Mouse (Mus musculus) thymus, adult 2 months (tissue): ENCODE results near the gene Cmas. TPM values are rescaled to one million over a fixed set of nuclear protein-coding genes. Genes with fewer than 3 reads are reported as not detected.

ENCODE experiments used
- DNase-seq: peaks from one replicate; pipeline ENCODE4 v3.0.0; 2021
- H3K27ac ChIP-seq: fragments of 200-500 bp; 2 replicates; pipeline ENCODE4 v1.5.1; 2012; ENCODE audit warnings: low read length, control low read depth; ENCODE audit not compliant: control insufficient read depth, insufficient read depth
- H3K27me3 ChIP-seq: fragments of 200-500 bp; 2 replicates; pipeline ENCODE4 v1.6.1; 2012; ENCODE audit warnings: mild to moderate bottlenecking, low read length, moderate library complexity, mixed read lengths; ENCODE audit not compliant: control insufficient read depth, insufficient read depth
- H3K36me3 ChIP-seq: fragments of 200-500 bp; 2 replicates; pipeline ENCODE4 v1.6.1; 2012; ENCODE audit warnings: mild to moderate bottlenecking, low read length, moderate library complexity; ENCODE audit not compliant: control insufficient read depth, insufficient read depth
- H3K4me1 ChIP-seq: fragments of 200-500 bp; replicated peaks from 2 replicates; pipeline ENCODE4 v1.6.1; 2012; ENCODE audit warnings: low read length; ENCODE audit not compliant: control insufficient read depth, insufficient read depth
- H3K4me3 ChIP-seq: fragments of 200-500 bp; 2 replicates; pipeline ENCODE4 v1.5.1; 2012; ENCODE audit warnings: mild to moderate bottlenecking, low read length, control low read depth, moderate library complexity; ENCODE audit not compliant: control insufficient read depth, insufficient read depth
- CTCF ChIP-seq: fragments of 200-500 bp; IDR thresholded peaks from 2 replicates; pipeline ENCODE4 v1.5.1; 2012; ENCODE audit warnings: mild to moderate bottlenecking, control low read depth, low read length, moderate library complexity, borderline replicate concordance; ENCODE audit not compliant: control insufficient read depth, poor library complexity, insufficient read depth; ENCODE audit errors: extremely low read depth
- POLR2A ChIP-seq: fragments of 200-500 bp; IDR thresholded peaks from 2 replicates; pipeline ENCODE4 v1.6.1; 2012; ENCODE audit warnings: mild to moderate bottlenecking, low read length, control low read depth, moderate library complexity; ENCODE audit not compliant: control insufficient read depth, poor library complexity, insufficient read depth; ENCODE audit errors: extremely low read depth
- WGBS: fragments of 180-500 bp; shearing (Covaris S2); methylation state at CpG from one replicate; pipeline ENCODE4 v1.1.7; 2018; 5-methylcytosine and 5-hydroxymethylcytosine counted together
- polyA plus RNA-seq: library from polyadenylated mRNA; depleted of rRNA; stranded (reverse); fragments of >200 nt; gene quantifications from 2 replicates; pipeline ENCODE4 v1.2.3, GENCODE M21; 2012

Cmas gene
- polyA plus RNA-seq, 1 experiment = 25.5 TPM

DNA sequence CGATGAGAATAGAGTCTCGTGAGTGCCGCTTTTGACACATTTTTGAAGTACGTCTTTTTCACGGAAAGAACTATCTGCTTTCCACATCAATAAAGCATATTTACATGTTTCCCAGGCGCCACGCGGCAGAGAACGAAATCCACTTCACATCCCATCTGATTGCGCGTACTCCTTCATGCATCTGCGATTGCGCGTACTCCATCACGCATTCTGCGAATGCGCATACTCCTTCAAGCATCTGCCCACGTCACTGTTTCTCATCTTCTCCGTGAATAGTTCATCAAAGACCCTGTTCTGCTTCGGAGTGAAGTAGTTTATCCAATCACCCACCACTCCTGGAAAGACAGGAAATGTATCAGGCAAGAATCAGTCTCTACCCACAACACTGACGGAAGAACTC lies 29.6 kb downstream of the Cmas start:
- TF ChIP-seq POLR2A = no peak
- no peak for TF ChIP-seq CTCF
- DNase-seq = no peak
- H3K4me3 ChIP-seq = no peak overlapping the region
- H3K27ac ChIP-seq = no peak overlapping the region
- no peaks in the 10 kb centered on the region for H3K4me1 ChIP-seq
- 94% methylated on average over 21 of the region's 21 CpGs for WGBS
- no peaks in the 10 kb centered on the region for H3K36me3 ChIP-seq
- no peaks in the 10 kb centered on the region for H3K27me3 ChIP-seq

GRCm38 (mm10) chr6:142788042-142788987 lies 31.8 kb downstream of the Cmas start:
- Histone ChIP-seq H3K36me3 (no peaks in the 10 kb centered on the region), H3K27me3 (no peaks in the 10 kb centered on the region), H3K4me3 (no peak overlapping the region), H3K27ac (no peak overlapping the region), H3K4me1 (peaks cover 4% of the 10 kb centered on the region)
- TF ChIP-seq POLR2A (no peak), CTCF (no peak)
- no peak for DNase-seq
- 92% methylated on average over 18 of the region's 18 CpGs for WGBS

GRCm38 (mm10) chr6:142789736-142790135 lies 33.2 kb downstream of the Cmas start:
- no peak overlapping the region for H3K27ac ChIP-seq
- peaks cover 4% of the 10 kb centered on the region for H3K4me1 ChIP-seq
- H3K36me3 ChIP-seq = no peaks in the 10 kb centered on the region
- H3K4me3 ChIP-seq = no peak overlapping the region
- H3K27me3 ChIP-seq = no peaks in the 10 kb centered on the region
- WGBS = 96% methylated on average over 10 of the region's 10 CpGs
- DNase-seq = no peak
- TF ChIP-seq CTCF (no peak), POLR2A (no peak)

GRCm38 (mm10) chr6:142792241-142792968 lies 35.9 kb downstream of the Cmas start:
- Histone ChIP-seq H3K36me3 (no peaks in the 10 kb centered on the region), H3K27ac (no peak overlapping the region), H3K4me1 (peaks cover 4% of the 10 kb centered on the region), H3K27me3 (no peaks in the 10 kb centered on the region), H3K4me3 (no peak overlapping the region)
- 19% methylated on average over 13 of the region's 13 CpGs for WGBS
- TF ChIP-seq CTCF (no peak), POLR2A (no peak)
- DNase-seq = peak; percentile 9

DNA sequence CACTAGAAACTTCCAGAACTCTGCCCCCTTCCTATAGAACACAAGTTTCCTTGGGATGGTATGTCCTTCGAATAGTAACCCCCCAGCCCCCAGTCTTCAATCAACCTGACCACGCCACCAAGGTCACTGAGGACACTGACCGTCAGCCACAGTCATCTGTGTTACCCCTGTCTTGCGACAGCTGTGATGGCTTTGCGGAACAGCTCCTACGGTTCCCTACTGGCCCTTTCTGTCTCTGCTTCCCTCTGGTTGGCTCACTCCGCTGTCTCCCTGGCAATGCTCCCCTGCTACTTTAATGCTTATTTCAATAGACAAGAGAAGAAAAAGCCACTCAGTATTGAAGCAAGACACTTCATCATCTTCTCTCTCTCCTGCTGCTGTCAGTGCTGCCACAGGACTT lies 37.0 kb downstream of the Cmas start:
- no peak for DNase-seq
- TF ChIP-seq CTCF (no peak), POLR2A (no peak)
- H3K4me1 ChIP-seq = peaks cover 4% of the 10 kb centered on the region
- H3K27me3 ChIP-seq = no peaks in the 10 kb centered on the region
- WGBS = 93% methylated on average over 7 of the region's 7 CpGs
- H3K27ac ChIP-seq = no peak overlapping the region
- no peak overlapping the region for H3K4me3 ChIP-seq
- no peaks in the 10 kb centered on the region for H3K36me3 ChIP-seq

- H3K27me3 ChIP-seq = no peaks in the 10 kb centered on the region
- no peak overlapping the region for H3K4me3 ChIP-seq
- no peak for DNase-seq
- peaks cover 4% of the 10 kb centered on the region for H3K4me1 ChIP-seq
- no peak for TF ChIP-seq CTCF
- no peak for TF ChIP-seq POLR2A
- no peaks in the 10 kb centered on the region for H3K36me3 ChIP-seq
- 97% methylated on average over 9 of the region's 9 CpGs for WGBS
- H3K27ac ChIP-seq = no peak overlapping the region
Observed at GRCm38 (mm10) chr6:142795087-142795486, 38.6 kb downstream of the Cmas start.
